Mouse (Mus musculus) embryonic facial prominence, embryonic 11.5 days (tissue): ENCODE data around the gene Cyp2w1. TPM values are rescaled to one million over a fixed set of nuclear protein-coding genes. Genes with fewer than 3 reads are reported as not detected.

ENCODE experiments used
- ATAC-seq: fragments of 200-750 bp; cut with Nextera tagmentation; replicated peaks from 2 replicates; pipeline ENCODE4 v1.8.0; 2017; ENCODE audit warnings: low read depth; ENCODE audit not compliant: insufficient number of reproducible peaks, low FRiP score, low TSS enrichment
- DNase-seq: peaks from one replicate; pipeline ENCODE4 v3.0.0-alpha.2; 2015; ENCODE audit warnings: low spot score
- H3K27ac ChIP-seq: fragments of 300-500 bp; sonication (generic); replicated peaks from 2 replicates; pipeline ENCODE4 v1.5.1; 2014; ENCODE audit warnings: mild to moderate bottlenecking, low read depth, low read length, control low read depth
- H3K27me3 ChIP-seq: fragments of 300-500 bp; sonication (generic); 2 replicates; pipeline ENCODE4 v1.6.1; 2014; ENCODE audit warnings: mild to moderate bottlenecking, low read length, moderate library complexity, mixed read lengths; ENCODE audit not compliant: control insufficient read depth, insufficient read depth
- H3K36me3 ChIP-seq: fragments of 300-500 bp; sonication (generic); replicated peaks from 2 replicates; pipeline ENCODE4 v1.6.1; 2014; ENCODE audit warnings: low read depth, mild to moderate bottlenecking, low read length, moderate library complexity, mixed read lengths; ENCODE audit not compliant: control insufficient read depth, insufficient read depth
- H3K4me1 ChIP-seq: fragments of 300-500 bp; sonication (generic); 2 replicates; pipeline ENCODE4 v1.6.1; 2014; ENCODE audit warnings: low read length, mixed read lengths; ENCODE audit not compliant: control insufficient read depth, insufficient read depth
- H3K4me2 ChIP-seq: fragments of 300-500 bp; sonication (generic); 2 replicates; pipeline ENCODE4 v1.6.1; 2014; ENCODE audit warnings: low read depth, mild to moderate bottlenecking, control low read depth, low read length, moderate library complexity
- H3K4me3 ChIP-seq: fragments of 300-500 bp; sonication (generic); 2 replicates; pipeline ENCODE4 v1.5.1; 2014; ENCODE audit warnings: low read depth, low read length, control low read depth
- H3K9ac ChIP-seq: fragments of 300-500 bp; sonication (generic); replicated peaks from 2 replicates; pipeline ENCODE4 v1.6.1; 2014; ENCODE audit warnings: mild to moderate bottlenecking, control low read depth, low read length
- H3K9me3 ChIP-seq: fragments of 300-500 bp; sonication (generic); replicated peaks from 2 replicates; pipeline ENCODE4 v1.6.1; 2016; ENCODE audit warnings: mild to moderate bottlenecking, low read length, inconsistent platforms, mixed read lengths; ENCODE audit not compliant: control insufficient read depth
- WGBS: fragments of 180-500 bp; shearing (Covaris S2); extraction: QIAGEN DNeasy Blood & Tissue Kit; methylation state at CpG from one replicate; pipeline ENCODE4 v1.1.7; 2014; 5-methylcytosine and 5-hydroxymethylcytosine counted together
- polyA plus RNA-seq: library from polyadenylated mRNA; unstranded; fragments of >200 nt; fragmentation: Nextera tagmentation; extraction: Ambion mirVana; gene quantifications from 2 replicates; pipeline ENCODE4 v1.2.1, GENCODE M21; 2014

Gene Cyp2w1
- polyA plus RNA-seq, 1 experiment from 2014 or later, result 0.41 TPM

DNA sequence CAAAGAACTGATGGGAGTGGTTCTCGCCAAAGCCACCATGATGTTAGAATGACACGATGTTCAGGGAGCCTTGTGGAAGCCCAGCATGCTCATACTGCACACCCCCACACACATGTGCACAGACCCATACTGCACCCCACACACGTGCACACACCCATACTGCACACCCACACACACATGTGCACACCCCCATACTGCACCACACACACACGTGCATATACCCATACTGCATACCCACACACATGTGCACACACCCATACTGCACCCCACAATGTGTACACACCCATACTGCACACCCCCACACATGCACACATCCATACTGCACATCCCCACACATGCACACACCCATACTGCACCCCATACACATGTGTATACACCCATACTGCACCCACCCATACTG is 16.8 kb upstream of the Cyp2w1 start:
- ATAC-seq, result peak; percentile 40; the same call in 1 of the 2 replicates
- 90% methylated on average over 4 of the region's 4 CpGs for WGBS

GRCm38 (mm10) chr5:139337826-139338370 is 14.5 kb upstream of the Cyp2w1 start:
- no peak overlapping the region for H3K4me3 ChIP-seq
- H3K4me2 ChIP-seq, result no peak overlapping the region
- H3K9me3 ChIP-seq, result no peaks in the 10 kb centered on the region
- peaks cover 9% of the 10 kb centered on the region for H3K36me3 ChIP-seq
- H3K9ac ChIP-seq, result no peak overlapping the region
- no peak for DNase-seq
- H3K27me3 ChIP-seq, result no peaks in the 10 kb centered on the region
- no peak overlapping the region for H3K27ac ChIP-seq
- H3K4me1 ChIP-seq, result no peaks in the 10 kb centered on the region
- WGBS, result 74% methylated on average over 13 of the region's 13 CpGs
- no peak for ATAC-seq

More for the DNA sequence above, 16.8 kb upstream of the Cyp2w1 start:
- no peak overlapping the region for H3K4me2 ChIP-seq
- H3K9me3 ChIP-seq, result no peaks in the 10 kb centered on the region
- H3K4me3 ChIP-seq, result no peak overlapping the region
- no peak for DNase-seq
- H3K27ac ChIP-seq, result no peak overlapping the region
- H3K4me1 ChIP-seq, result no peaks in the 10 kb centered on the region
- H3K36me3 ChIP-seq, result peaks cover 5% of the 10 kb centered on the region
- no peak overlapping the region for H3K9ac ChIP-seq
- H3K27me3 ChIP-seq, result no peaks in the 10 kb centered on the region

DNA sequence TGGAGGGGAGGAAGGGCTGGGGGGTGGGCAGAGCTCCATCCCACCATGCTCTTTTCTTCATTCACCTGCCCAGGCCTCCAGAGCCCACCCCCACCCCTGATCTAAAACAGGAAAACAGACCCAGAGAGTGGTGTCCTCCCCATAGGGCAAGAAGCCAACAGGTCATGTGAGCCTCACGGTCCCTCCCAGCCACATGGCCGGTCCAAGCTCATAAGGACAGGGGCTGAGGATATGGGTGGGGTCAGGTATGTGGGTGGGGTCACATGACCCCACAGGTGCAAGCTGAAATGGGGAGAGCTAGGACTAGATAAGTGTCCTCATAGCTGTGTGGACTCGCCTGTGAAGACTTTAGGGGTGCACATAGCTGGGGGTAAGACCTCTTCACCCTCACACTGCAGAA is 14.0 kb upstream of the Cyp2w1 start:
- no peak overlapping the region for H3K27ac ChIP-seq
- 83% methylated on average over 3 of the region's 3 CpGs for WGBS
- DNase-seq (no peak), ATAC-seq (no peak)
- no peaks in the 10 kb centered on the region for H3K4me1 ChIP-seq
- no peak overlapping the region for H3K9ac ChIP-seq
- no peaks in the 10 kb centered on the region for H3K9me3 ChIP-seq
- no peak overlapping the region for H3K4me3 ChIP-seq
- no peaks in the 10 kb centered on the region for H3K27me3 ChIP-seq
- H3K36me3 ChIP-seq, result peaks cover 9% of the 10 kb centered on the region
- no peak overlapping the region for H3K4me2 ChIP-seq

DNA sequence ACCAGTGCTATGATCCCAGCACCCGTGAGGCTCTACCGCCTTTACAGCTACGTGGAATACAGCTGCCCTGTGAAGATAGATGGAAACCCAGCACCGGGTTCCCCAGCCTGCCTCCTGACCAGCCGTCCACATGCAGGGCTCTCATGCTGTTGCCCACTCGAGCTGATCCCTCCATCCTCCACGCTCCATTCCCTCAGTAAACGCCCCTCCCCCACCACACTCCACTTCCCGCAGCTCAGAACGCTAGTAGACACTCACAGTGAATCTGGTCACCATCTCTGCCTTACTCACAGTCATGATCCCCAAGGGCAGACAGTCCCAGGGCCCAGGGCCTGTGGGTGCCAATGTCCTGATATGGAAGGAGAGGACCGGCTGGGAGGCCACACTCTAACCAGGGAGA is 13.5 kb upstream of the Cyp2w1 start:
- ATAC-seq (no peak), DNase-seq (no peak)
- Histone ChIP-seq H3K4me2 (no peak overlapping the region), H3K27me3 (no peaks in the 10 kb centered on the region), H3K36me3 (peaks cover 9% of the 10 kb centered on the region), H3K4me3 (no peak overlapping the region), H3K9ac (no peak overlapping the region), H3K4me1 (no peaks in the 10 kb centered on the region), H3K27ac (no peak overlapping the region), H3K9me3 (no peaks in the 10 kb centered on the region)
- 80% methylated on average over 11 of the region's 11 CpGs for WGBS

DNA sequence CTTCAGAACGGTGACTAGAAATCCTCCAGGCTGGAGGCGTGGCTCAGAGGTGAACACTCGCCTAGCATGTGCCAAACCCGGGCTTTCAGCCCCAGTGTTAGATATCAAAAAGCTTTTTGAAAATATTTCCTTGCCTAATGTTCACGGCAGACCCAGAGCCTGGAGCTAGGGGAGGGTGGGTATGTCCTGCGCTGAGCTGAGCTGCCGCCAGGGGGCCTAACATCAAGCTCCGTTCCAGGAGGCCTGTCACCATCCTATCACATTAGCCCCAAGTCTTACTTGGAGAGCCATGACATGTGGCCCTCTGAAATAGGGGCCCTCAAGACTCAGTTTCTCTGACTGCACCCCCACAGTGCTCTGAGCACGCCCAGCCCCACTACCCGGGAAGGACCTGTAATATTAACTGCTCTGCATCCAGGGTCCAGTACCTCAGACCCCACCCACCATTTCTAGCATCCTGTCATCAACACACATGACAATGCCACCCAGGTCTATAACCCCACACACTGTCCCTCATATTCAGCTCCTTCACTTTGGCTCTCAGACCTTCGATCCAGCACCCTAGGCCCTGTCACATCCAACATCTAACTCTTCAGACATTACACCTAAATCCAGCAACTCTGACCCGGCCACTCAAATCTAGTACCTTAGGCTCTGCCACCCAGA is 8.3 kb upstream of the Cyp2w1 start:
- Histone ChIP-seq H3K27me3 (no peaks in the 10 kb centered on the region), H3K4me1 (no peaks in the 10 kb centered on the region), H3K4me3 (peak overlapping the region; percentile 86), H3K4me2 (peak overlapping the region; percentile 75), H3K9me3 (no peaks in the 10 kb centered on the region), H3K36me3 (peaks cover 4% of the 10 kb centered on the region), H3K27ac (peak overlapping the region; percentile 62; the same call in 1 of the 2 replicates), H3K9ac (peak overlapping the region; percentile 92)
- peak; percentile 90 for DNase-seq
- 8% methylated on average over 12 of the region's 12 CpGs for WGBS
- ATAC-seq, result peak; percentile 63

- 0% methylated on average over 33 of the region's 33 CpGs for WGBS
- Histone ChIP-seq H3K4me3 (peak overlapping the region; percentile 86), H3K9ac (peak overlapping the region; percentile 92), H3K36me3 (peaks cover 4% of the 10 kb centered on the region), H3K27ac (peak overlapping the region; percentile 62), H3K4me2 (peak overlapping the region; percentile 75), H3K27me3 (no peaks in the 10 kb centered on the region), H3K9me3 (no peaks in the 10 kb centered on the region), H3K4me1 (no peaks in the 10 kb centered on the region)
- ATAC-seq, result peak; percentile 76
- DNase-seq, result peak; percentile 96
Observed at GRCm38 (mm10) chr5:139344687-139345363, 7.6 kb upstream of the Cyp2w1 start.

- peak overlapping the region; percentile 34 for H3K4me2 ChIP-seq
- peaks cover 4% of the 10 kb centered on the region for H3K36me3 ChIP-seq
- 11% methylated on average over 5 of the region's 5 CpGs for WGBS
- no peaks in the 10 kb centered on the region for H3K9me3 ChIP-seq
- H3K27me3 ChIP-seq, result no peaks in the 10 kb centered on the region
- DNase-seq (no peak), ATAC-seq (peak; percentile 14; the same call in 1 of the 2 replicates)
- H3K9ac ChIP-seq, result no peak overlapping the region; the same call in 1 of the 2 replicates
- no peaks in the 10 kb centered on the region for H3K4me1 ChIP-seq
- no peak overlapping the region for H3K27ac ChIP-seq
- H3K4me3 ChIP-seq, result peak overlapping the region; percentile 86
Observed at GRCm38 (mm10) chr5:139345364-139345714, 7.1 kb upstream of the Cyp2w1 start.

GRCm38 (mm10) chr5:139347225-139347624 is 5.2 kb upstream of the Cyp2w1 start:
- no peak overlapping the region for H3K27ac ChIP-seq
- no peak overlapping the region for H3K9ac ChIP-seq
- H3K27me3 ChIP-seq, result no peaks in the 10 kb centered on the region
- H3K4me1 ChIP-seq, result 0 out of 2 replicates have a peak, but pooled peaks cover 2% of the 10 kb centered on the region
- ATAC-seq (no peak), DNase-seq (no peak)
- H3K9me3 ChIP-seq, result no peaks in the 10 kb centered on the region
- H3K36me3 ChIP-seq, result no peaks in the 10 kb centered on the region
- no peak overlapping the region for H3K4me3 ChIP-seq
- H3K4me2 ChIP-seq, result no peak overlapping the region
- WGBS, result 60% methylated on average over 1 of the region's 1 CpGs
